Mouse (Mus musculus) retina, postnatal 1 day (tissue): Measurements from ENCODE around the gene Olfr1239.

ENCODE experiments used
- DNase-seq: peaks from one replicate; pipeline ENCODE4 v3.0.0-alpha.2; 2012

Olfr1239 gene

GRCm38 (mm10) chr2:89420307-89420706 lies at the start of gene Olfr1239:
TSS of gene Olfr1239 (minus strand) at chr2:89420407.
- DNase-seq: no peak

GRCm38 (mm10) chr2:89442900-89443299 lies 22.7 kb upstream of the Olfr1239 start, which contains the start of gene Olfr1240:
TSS of gene Olfr1240 (minus strand) at chr2:89443000.
- DNase-seq: no peak

GRCm38 (mm10) chr2:89414557-89414956 lies 5.7 kb downstream of the Olfr1239 start:
- no peak for DNase-seq

GRCm38 (mm10) chr2:89409576-89409975 lies 10.6 kb downstream of the Olfr1239 start, which contains the start of gene Olfr1238:
TSS of gene Olfr1238 (minus strand) at chr2:89409676.
- no peak for DNase-seq

GRCm38 (mm10) chr2:89400882-89401281 lies 19.3 kb downstream of the Olfr1239 start:
- DNase-seq: no peak
